Mouse (Mus musculus) embryo, embryonic 10 days (tissue): ENCODE measurements around the gene Adam12.

Experiments used
- DNase-seq: peaks from one replicate; pipeline ENCODE4 v3.0.0-alpha.2; 2015; ENCODE audit warnings: low spot score

Gene Adam12

DNA sequence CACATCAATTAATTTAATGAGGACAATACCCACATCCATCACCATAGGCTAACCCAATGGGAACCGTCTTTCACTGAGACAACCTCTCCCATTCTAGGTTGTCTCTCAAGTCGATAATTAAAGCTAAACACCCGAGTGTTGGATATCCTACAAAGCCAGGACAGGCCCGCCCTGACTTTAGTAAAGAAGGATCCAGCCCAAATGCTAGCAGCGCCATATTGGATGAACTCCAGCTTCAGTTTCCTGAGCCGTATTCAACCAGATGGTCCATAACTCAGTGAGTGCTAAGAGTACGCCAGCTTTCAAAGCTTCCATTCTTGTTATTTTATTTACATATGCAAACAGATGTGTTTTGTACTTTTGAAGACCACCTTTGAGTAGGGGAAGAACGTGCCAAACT lies 81.6 kb downstream of the Adam12 start:
- no peak for DNase-seq

DNA sequence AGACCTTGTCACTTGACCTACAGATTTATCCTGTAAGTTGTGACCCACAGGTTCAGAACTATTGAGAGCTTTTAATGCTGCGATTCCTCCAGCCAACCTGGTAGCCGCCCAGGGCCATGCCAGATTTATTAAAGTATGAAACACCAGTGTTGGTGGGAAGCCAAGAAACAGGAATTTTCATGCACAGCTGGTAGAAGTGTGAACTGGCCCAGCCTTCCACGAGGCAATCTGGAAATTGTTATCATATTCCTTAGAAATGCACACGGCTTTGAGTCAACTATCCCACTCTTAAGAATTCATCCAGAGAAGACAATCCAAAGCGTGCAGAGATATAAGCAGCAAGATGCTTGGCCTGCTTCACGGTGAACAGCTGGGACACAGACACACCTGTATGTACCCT lies 82.6 kb downstream of the Adam12 start:
- DNase-seq, result no peak

DNA sequence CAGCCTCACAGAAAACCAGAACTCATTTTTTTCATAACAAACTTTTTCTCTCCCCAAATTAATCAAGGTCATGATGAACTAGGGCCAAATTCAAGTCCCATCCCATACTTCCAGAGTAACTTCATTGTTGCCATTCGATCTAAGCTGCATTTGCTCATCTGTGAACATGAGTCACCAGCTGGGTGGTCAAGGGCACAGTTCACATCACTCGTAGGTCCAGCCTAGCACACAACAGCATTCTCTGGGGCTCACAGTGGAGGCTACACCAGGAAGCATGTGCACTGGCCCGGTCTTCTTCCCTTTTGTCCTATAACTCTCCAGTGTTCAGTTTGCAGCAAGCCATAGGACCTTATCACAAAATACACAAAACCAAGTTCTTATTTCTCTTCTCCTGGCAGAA lies 84.4 kb downstream of the Adam12 start:
- no peak for DNase-seq

DNA sequence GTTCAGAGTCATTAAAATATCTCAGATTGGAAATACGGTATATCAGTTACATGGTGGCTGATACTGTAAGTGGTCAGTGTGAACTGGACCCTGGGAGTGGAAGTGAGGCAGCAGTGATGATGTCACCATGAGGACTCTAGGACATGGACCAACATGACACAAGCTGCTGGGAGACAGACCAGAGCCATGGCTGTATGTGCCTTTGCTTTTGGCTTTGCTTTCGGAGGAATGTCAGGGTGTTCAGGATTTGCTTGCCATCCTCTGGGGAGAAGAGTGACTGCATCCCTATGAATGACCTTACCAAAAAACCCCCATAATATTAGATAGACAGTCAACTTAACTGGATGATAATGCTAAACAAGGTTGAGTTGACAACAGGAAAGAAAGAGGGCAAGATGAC lies 85.1 kb downstream of the Adam12 start:
- no peak for DNase-seq

DNA sequence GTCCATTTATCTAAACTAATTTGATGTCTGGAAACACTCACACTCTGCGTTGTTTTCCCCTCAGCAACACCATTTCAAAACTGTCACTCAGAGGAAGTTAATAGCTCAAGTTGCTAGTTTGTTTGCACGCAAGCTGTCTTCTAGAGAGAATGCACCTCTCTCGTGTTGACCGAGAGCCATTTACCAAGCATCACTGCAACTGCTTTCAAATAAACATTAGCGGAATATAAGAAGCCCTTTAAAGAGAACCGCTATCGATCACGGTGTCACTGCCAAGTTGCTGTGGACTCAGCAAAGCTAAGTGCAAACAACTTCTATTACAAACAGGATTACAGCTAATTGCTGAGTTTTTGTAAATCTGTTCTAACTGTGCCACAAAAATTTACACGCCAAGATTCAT lies 87.8 kb downstream of the Adam12 start:
- DNase-seq, result no peak

DNA sequence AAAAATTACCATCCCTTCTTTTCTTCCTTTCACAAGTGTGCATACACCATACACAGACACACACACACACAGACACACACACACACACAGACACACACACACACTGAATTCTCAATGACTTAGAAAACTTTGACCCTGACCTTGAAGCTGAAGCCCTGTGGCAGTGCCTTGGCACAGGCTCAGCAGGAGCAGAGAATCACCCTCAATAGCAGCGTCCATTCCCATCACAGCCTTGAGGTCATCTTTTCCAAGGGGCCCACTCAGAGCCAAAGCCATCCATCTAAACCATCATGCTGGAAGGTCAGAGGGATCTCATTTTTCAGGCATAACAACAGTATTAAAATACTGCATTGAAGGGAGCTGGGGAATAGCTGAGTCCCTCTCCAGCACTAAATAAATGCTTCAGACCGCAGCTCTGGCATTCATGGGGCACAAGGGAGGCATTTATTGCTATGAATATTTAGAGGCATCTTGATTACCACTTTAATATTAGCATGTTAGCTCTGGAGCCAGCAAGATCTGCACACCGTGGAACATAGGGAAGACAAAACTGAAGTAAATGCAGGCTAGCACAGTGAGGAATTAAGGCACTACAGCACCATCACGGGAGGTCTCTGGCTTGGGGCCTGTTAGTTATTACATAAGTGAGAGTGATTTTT lies 92.5 kb downstream of the Adam12 start:
- no peak for DNase-seq

DNA sequence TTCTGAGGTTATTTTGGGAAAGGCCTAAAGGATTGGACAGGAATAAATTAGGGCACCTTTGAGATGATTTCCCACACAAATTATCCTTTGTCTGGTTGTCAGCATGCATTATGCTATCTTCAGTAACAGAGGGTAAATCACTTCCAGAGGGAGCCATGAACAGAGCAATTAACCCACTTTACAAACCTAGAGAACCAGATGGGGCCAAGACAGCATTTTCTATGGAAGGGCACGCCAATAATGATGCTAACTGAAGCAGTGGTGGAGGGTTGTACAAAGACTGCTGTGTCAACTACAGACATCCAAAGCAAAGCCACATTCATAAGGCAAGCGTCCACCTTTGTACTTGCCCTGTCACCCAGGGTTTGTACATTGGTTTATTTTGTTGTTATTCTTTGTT lies 99.6 kb downstream of the Adam12 start:
- DNase-seq, result peak; percentile 40

DNA sequence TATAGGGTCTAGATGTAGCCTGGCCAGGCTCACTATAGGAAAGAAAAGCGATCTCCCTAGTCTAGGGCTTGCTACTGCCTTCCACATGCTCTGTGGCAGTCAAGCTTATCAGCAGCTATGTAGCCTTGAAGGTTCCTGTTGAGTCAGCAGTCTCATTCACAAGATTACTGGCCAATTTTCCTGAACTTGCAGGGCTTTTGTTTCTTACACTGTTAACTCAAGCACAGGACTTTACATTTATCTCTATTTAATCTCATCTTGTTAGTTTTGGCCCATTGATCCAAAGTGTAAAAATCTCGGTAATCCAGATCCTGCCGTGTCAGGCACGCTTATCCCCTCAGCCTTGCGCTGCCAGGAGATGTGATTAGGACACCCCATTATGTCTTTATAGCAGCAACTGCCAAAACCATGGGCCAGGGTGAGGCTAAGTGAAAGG lies 103.8 kb downstream of the Adam12 start:
- no peak for DNase-seq

DNA sequence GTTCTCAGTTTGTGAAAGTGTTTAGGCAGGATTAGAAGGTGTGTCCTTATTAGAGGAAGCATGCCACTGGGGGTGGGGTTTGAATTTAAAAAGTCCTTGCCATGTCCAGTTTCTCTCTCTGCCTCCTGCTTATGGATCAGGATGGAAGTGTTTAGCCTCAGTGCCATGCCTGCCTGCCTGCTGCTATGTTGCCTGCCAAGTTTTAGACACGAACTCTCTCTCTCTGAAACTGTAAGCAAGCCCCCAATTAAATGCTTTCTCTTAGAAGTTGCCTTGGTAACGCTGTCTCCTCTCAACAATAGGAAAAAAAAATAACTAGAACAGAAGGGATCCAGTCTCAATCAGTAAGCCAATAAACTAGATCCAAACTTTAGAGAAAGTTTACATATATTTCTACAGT lies 110.5 kb downstream of the Adam12 start:
- DNase-seq, result no peak

DNA sequence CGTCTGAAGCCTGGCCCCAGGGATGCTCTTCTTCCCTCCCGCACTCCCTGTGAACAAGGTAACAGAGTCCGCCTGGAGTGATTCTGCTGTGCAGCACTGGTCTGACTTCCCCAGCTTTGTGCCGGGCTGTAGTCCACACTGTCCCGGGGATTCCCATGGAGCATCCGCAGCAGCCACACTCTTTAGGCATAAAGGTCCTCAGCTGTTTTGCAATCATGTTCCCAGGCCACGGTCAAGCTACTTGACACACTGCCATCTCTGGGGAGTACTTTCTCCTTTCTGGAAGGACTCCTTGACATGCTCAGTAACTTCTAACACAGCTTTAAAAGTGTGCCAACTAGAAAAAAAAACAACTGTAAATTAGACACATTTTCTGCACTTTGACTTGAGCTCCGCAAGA lies 116.5 kb downstream of the Adam12 start:
- no peak for DNase-seq

DNA sequence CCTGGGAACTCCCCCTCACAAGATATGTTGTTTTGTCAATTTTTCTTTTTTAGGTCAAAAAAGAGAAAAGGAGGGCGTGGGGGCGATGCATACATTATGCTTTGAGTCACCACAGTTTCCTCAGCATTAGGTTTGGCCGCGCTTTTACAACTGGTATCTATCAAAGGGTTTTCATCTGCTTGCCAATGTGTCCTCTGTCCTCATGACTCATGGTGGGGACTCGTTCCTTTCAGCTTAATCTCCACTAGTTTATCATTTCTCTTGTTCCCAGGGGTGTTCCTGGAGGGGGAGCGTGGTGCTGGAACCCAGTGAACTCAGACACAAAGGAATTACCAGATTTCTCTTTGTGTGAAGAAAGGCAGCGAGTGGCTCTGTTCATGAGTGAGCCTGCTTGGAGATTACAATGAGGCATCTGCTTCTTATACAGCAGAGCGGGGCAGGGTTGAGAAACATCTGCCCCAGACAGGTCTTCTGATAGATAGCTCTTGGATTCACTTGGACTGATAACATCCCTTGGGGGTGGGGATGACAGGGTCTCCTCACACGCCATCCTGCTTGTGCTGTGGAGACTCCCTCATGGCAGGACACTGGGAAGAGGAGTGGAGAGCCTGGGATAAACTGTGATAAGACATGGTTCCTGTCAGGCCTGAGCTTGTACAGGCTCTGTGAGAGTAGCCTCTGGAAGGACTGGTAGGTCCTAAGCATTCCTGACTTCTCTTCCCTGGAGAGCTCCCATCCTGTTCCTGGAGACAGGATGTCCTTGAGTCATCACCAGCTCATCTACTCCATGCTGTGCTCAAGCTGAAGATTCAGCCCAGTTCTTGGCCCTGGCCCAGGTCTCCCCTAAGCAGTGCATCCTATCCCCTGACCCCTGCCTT lies 117.4 kb downstream of the Adam12 start:
- peak; percentile 41 for DNase-seq

DNA sequence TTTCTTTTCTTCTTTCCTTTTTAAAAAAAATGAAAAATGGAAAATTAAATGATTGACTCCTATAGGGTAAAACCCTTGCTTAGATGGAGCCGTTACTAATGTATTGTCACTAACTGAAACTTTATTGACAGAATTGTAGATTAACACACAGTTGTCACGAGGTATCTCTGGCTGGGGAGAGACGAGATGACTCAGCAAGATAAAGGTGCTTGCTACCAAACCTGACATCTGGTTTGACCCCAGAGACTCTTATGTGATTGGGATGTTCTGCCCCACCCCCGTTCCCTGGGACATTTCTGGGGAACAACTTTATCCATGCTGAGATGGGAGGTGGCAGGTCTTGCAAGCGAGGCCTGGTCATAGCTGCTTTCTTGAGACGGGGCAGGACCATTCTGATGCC lies 118.1 kb downstream of the Adam12 start:
- peak; percentile 9 for DNase-seq

DNA sequence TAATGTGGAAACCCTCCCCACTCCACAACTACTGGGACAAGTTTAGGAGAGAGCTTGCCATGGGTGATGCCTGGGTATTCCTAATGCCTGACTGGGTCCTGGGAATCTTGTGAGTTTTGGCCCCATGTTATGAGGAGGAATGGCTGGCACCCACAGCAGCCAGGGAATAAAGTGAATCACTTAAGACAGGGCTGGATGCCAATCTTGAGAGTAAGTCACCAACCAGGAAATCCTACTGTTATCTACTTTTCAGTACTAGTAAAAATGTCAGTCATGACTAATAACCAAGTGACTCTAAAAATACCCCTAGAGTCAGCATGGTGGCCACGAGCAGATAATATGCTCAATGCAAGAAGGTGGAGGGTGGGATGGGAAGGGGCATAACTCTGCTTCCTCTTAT lies 121.8 kb downstream of the Adam12 start:
- DNase-seq, result no peak

DNA sequence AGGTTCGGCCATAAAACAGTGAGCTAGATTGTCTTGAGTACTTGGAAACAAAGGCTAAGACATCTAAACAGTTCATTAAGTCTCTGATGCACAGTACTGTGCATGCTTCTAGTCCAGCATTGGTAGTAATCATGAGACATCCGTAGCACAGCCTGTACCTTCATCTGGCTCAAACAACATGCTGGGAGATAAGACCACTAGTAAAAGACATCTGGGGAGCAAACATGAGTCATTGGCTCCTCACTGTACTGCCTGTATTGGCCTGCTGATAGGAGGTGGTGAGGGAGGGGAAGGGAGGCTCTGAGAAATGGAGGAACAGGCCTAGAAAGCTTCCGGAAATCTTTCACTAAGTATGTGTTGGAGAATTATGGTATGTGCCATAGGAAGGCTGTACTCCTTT lies 124.1 kb downstream of the Adam12 start:
- DNase-seq, result no peak

DNA sequence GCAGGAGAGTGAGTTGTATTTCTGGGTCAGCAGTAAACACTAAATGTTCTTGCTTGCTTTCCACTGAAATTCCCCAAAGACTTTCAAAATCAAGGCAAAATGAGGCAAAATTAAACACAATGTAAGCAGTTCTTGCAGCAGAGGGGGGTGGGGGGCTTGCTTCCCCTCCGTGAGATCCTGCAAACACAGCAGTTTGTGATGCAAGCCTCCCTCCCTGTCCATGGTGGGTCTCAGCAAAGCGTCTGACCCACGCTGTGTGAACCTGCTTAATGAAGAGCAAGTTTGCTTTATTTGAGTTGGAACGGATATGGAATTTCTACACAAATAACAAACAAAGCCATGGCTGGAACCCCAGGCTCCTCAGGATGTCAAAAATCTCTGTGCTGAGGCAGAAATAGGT lies 132.9 kb downstream of the Adam12 start:
- DNase-seq, result no peak

DNA sequence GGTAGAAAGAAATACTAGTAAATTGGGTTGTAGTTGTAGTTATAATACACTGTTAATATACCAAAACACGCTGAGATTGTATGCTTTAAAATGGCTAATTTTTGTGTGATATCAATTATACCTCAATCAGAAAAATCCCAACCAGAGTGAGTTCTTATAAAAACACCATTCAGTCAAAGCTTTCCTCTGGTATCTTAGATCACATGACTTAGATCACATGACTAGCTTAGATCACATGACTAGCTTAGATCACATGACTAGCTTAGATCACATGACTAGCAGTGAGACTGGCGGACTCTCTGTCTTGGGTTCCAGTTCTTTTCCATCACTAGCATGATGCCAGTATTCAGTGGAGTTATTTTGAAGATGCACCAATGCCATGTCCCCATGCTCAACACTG lies 134.1 kb downstream of the Adam12 start:
- no peak for DNase-seq

DNA sequence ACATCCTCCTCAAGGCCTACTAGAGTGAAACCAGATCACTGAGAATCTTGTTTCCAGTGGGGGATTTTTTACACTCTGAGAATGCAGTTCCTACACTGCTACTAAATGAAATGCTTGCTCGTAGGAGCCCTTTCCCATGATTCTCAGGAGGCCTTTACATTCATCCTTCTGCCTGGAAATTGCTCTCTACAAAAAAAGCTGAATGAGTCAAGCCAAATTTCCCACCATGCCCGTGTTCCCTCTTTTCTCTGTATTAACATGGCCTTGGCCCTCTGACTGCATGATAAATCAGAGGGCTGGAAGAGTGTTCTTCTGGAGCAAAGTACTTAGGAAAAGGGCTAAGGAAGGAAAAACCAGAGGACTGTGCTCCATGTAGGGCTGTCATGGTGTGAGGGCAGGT lies 138.1 kb downstream of the Adam12 start:
- no peak for DNase-seq

DNA sequence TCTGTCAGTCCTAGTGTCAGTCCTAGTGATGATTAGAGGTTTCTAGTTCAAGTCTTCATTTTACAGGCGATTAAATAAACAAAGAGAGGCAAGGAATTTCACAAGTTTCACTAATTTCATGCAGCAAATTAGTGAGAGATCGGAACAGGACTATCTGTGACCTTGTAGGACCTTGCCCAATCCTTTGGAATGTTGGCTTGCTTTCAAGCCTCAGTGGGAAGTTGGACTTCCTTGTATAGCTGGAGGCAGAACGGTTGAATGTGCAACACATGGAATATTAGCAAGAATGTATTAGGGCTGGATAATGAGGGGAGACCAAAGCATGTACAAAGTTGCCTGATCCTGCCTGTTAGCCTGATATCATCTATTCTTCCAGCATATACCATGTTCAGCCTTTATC lies 141.2 kb downstream of the Adam12 start:
- DNase-seq, result no peak

DNA sequence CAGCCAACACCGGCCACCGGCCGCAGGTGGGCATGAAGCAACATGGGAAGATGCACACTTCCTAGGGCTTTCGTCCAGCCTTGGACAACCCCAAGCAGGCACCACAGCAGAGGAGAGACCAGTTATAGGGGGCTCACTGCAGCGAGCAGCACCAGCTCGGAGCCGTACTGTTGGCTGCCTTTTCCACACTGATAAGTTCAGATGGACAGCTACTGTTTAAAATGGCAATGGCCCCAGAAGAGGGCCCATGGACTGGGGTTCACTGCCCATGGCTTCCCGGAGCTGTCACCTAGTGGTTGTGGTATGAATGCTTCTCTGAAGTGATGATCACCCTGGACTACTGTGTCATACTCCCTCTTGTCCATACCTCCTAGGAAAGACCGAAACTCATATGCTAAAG lies 141.7 kb downstream of the Adam12 start:
- DNase-seq, result no peak

DNA sequence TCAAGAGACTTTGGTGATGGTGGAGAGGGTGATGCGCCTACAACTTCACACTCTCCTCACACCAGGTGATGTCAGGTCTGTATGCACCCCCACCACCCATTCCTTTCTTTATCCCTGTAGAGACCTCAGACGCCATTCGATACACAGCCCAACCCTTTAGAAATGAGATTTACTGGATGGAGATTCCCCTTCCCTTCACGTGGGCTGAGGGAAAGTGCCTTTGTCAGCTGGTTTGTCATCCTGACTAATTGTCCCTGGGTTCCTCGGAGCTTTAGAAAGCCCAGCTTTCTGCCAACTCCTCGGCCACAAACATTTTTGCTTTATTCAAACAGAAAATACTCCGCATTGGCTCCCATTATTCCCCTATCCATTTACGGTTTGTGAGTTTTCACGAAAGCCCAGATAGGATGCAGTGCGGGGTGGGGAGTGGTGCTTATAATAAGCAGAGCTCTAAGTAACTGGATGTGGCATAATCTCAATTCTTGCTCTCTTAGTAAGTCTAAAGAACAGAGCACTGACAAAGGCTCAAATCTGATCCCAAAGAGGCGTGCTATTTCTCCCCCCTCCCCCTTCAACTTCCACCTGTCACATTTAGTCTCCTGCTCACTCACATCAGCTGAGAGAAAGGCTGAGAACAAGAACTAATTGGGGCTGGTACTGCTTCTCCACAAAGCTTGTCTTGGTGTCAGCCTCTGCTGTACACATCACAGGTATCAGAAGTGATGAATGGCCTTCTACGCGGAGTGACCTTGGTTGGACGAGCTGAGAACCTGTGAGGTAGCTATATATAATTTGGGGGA lies 143.2 kb downstream of the Adam12 start:
- no peak for DNase-seq

DNA sequence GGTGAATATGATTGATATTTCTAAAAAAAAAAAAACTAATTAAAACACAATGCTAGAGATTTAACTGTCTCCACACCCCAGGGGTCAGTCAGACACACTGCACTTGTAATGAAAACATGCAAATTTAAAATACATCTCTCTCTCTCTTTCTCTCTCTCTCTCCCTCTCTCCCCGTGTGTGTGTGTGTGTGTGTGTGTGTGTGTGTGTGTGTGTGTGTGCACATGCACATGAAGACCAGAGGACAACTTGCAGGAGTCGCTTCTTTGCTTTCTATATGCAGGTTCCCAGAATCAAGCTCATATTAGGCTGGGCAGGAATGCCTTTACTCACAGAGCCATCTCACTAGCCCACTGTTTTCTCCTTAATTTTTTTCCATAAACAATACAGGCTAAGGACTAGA lies 146.6 kb downstream of the Adam12 start:
- DNase-seq, result no peak

DNA sequence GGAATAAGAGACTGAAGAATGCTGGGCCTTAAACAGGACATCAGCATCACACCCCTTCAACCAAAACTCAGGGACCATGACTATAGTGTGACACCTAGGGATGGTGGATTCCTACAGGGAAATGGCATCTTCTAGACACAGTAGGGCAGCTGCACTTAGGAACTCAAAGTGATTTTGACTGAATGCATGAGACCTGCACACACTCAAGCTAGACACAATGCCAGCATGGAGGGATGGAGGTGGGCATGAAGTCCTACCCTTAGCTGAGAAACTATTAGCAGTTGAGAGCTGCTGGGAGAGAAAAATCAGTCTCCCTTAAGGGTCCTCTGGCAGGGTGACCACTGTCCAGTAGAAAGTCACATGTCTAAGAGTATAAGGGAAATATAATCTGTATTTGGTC lies 147.0 kb downstream of the Adam12 start:
- DNase-seq, result no peak
